Comparison of ENCODE assay signal across 16 mouse cellular contexts in the genomic region with DNA sequence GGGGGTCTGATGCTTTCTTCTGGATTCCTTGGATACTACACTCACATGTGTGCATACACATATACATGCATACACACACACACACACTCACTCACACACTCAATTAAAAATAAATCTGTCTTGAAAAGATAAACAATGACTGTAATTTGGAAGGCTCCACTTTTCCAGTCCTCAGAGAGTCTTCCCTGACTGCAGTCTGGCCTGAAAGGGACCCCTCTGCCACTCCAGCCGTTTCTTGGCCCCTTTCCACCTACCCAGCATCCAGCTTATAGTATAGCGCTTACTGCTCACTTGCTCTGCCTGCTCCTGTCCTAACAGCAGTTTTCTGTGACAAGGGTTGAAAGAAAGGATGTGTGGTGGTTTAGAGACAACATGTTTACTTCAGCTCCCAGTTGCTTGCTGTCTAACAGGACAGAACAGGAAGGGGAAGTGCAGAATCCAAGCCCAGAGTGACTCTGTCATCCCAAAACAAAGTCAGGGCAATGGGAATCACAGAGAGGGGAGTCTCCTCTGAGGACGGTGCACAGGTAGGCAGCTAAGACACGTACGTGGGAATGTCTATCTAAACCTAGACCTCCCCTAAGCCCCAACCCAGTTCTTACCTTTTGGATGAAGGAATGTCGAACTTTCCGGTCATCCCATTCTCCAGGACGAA. TPM values are rescaled to one million over a fixed set of nuclear protein-coding genes. Genes with fewer than 3 reads are reported as not detected.
A peak's percentile ranks its signal among the peaks of the same experiment; 100 is the strongest.
DNase-seq lines count a peak whose midpoint lies in the region; ATAC-seq and TF ChIP-seq lines count a peak whose summit lies in the region.
"Had no signal": no experiment of that assay in that cellular context is flagged by ENCODE, and none has a peak within 500 bp of the region (broad histone marks: within the 10 kb centered on the region; RNA-seq: fewer than 3 reads in every experiment).

No protein-coding gene starts in this region.

- DNase-seq in cerebellum, adult 9-10 months = peak; percentile 19
- no peak for DNase-seq in cerebellum, adult 11 months
- DNase-seq in heart, postnatal 36 days = no peak
- DNase-seq in left cerebral cortex, adult 2 months (ENCODE audit: extremely low spot score in 1 of 2, low spot score in 2 of 2) = no peak
- DNase-seq in left cerebral cortex, postnatal 10 days (ENCODE audit: extremely low spot score in 1 of 2, low spot score in 2 of 2) = no peak
- DNase-seq in thymus, postnatal 25 days = no peak
- DNase-seq: adrenal gland, adult 8-10 months; embryo, embryonic 11 days; retina, postnatal 1 day had no signal

- no peaks in the 10 kb centered on the region for H3K27me3 ChIP-seq in heart, embryonic 15.5 days
- H3K27me3 ChIP-seq: limb, embryonic 13.5 days; neural tube, embryonic 12.5 days had no signal

- intact Hi-C loops in heart, postnatal 36 days (cut with DNase I) = loop anchor here (2.0 kb wide), 1 partner anchor 13 kb away; no protein-coding TSS in a partner anchor
- intact Hi-C loops in left cerebral cortex, adult 2 months (cut with DNase I) = no loop called here
- intact Hi-C loops in left cerebral cortex, postnatal 10 days (cut with DNase I) = no loop called here

- 74% methylated on average over 8 of the region's 8 CpGs for WGBS in heart, embryonic 15.5 days

- H3K36me3 ChIP-seq in heart, embryonic 15.5 days = peaks cover 31% of the 10 kb centered on the region; the same call in 1 of the 2 replicates

- TF ChIP-seq CTCF in left cerebral cortex, adult 2 months (IDR thresholded peaks at IDR 0.05) = no peak
- no peak for TF ChIP-seq CTCF in cortical plate, adult 2 months (IDR thresholded peaks at IDR 0.05; ENCODE audit: extremely low read depth, insufficient read depth, low read length)

- H3K9ac ChIP-seq in heart, embryonic 15.5 days = no peak overlapping the region
- H3K9ac ChIP-seq: limb, embryonic 13.5 days; neural tube, embryonic 12.5 days had no signal

- no peaks in the 10 kb centered on the region for H3K9me3 ChIP-seq in heart, embryonic 15.5 days (replicated peaks)
- H3K9me3 ChIP-seq: limb, embryonic 13.5 days; neural tube, embryonic 12.5 days had no signal

- no peak for TF ChIP-seq POLR2A in cortical plate, adult 2 months (IDR thresholded peaks at IDR 0.05; ENCODE audit: extremely low read depth, insufficient read depth, low read length)

- H3K4me3 ChIP-seq in heart, embryonic 15.5 days = no peak overlapping the region
- no peak overlapping the region for H3K4me3 ChIP-seq in left cerebral cortex, adult 2 months
- no peak overlapping the region for H3K4me3 ChIP-seq in cortical plate, adult 2 months (ENCODE audit: insufficient read depth, low read length)
- H3K4me3 ChIP-seq: limb, embryonic 13.5 days; neural tube, embryonic 12.5 days had no signal

- no peak for ATAC-seq in heart, embryonic 15.5 days (replicated peaks; ENCODE audit: insufficient number of reproducible peaks, insufficient read depth, low FRiP score, low read depth)
- ATAC-seq: hindbrain, embryonic 16.5 days had no signal

- H3K4me2 ChIP-seq in heart, embryonic 15.5 days = no peak overlapping the region
- H3K4me2 ChIP-seq: limb, embryonic 13.5 days; midbrain, embryonic 11.5 days; neural tube, embryonic 12.5 days had no signal

- peaks cover 95% of the 10 kb centered on the region for H3K4me1 ChIP-seq in heart, embryonic 15.5 days (replicated peaks)
- H3K4me1 ChIP-seq in cortical plate, adult 2 months (ENCODE audit: control insufficient read depth, insufficient read depth, low read length) = peaks cover 21% of the 10 kb centered on the region

- peak overlapping the region; percentile 99 for H3K27ac ChIP-seq in heart, embryonic 15.5 days
- peak overlapping the region; percentile 63 for H3K27ac ChIP-seq in left cerebral cortex, adult 2 months
- peak overlapping the region; percentile 1; the same call in 1 of the 2 replicates for H3K27ac ChIP-seq in cortical plate, adult 2 months (ENCODE audit: insufficient read depth, low read length)
- H3K27ac ChIP-seq: limb, embryonic 13.5 days; neural tube, embryonic 12.5 days had no signal

RNA-seq across cellular contexts. Expression of a gene that starts 8.7 kb away (rescaled TPM):
- 276 and 288 TPM in 2 replicates for polyA plus RNA-seq in heart, embryonic 15.5 days (2015; fragmentation: Nextera tagmentation; extraction: Ambion mirVana)
- 100 to 1,000 TPM; 145 to 159 TPM for total RNA-seq in heart, postnatal 36 days (2021)
- total RNA-seq in left cerebral cortex, adult 2 months (2021) = 100 to 1,000 TPM; 155 to 164 TPM
- total RNA-seq in left cerebral cortex, postnatal 10 days (2021) = 100 to 1,000 TPM; 109 to 124 TPM
- 127 and 138 TPM in 2 replicates for polyA plus RNA-seq in cortical plate, adult 2 months (2012; rRNA removed)

RNA-seq across cellular contexts. Expression of a gene that starts 8.9 kb away (rescaled TPM):
- 168 and 209 TPM in 2 replicates for polyA plus RNA-seq in heart, embryonic 15.5 days (2015; fragmentation: Nextera tagmentation; extraction: Ambion mirVana)
- total RNA-seq in heart, postnatal 36 days (2021) = 100 to 1,000 TPM; 102 to 104 TPM
- total RNA-seq in left cerebral cortex, adult 2 months (2021) = 100 to 1,000 TPM; 140 to 143 TPM
- 100 to 1,000 TPM; 131 to 139 TPM for total RNA-seq in left cerebral cortex, postnatal 10 days (2021)
- 172 and 173 TPM in 2 replicates for polyA plus RNA-seq in cortical plate, adult 2 months (2012; rRNA removed)

RNA-seq across cellular contexts. Expression of a gene that starts 12.0 kb away (rescaled TPM):
- 44.9 and 48.1 TPM in 2 replicates for polyA plus RNA-seq in heart, embryonic 15.5 days (2015; fragmentation: Nextera tagmentation; extraction: Ambion mirVana)
- total RNA-seq in heart, postnatal 36 days (2021) = 10 to 100 TPM; 45.8 to 50.5 TPM
- 10 to 100 TPM; 19.4 to 22.0 TPM for total RNA-seq in left cerebral cortex, adult 2 months (2021)
- total RNA-seq in left cerebral cortex, postnatal 10 days (2021) = 10 to 100 TPM; 10.4 to 11.2 TPM
- 35.5 and 46.0 TPM in 2 replicates for polyA plus RNA-seq in cortical plate, adult 2 months (2012; rRNA removed)

RNA-seq across cellular contexts. Expression of a gene that starts 15.1 kb away (rescaled TPM):
- 0.13 and 0.34 TPM in 2 replicates for polyA plus RNA-seq in heart, embryonic 15.5 days (2015; fragmentation: Nextera tagmentation; extraction: Ambion mirVana)
- total RNA-seq in heart, postnatal 36 days (2021) = not detected
- not detected for total RNA-seq in left cerebral cortex, adult 2 months (2021)
- not detected for total RNA-seq in left cerebral cortex, postnatal 10 days (2021)
- polyA plus RNA-seq in cortical plate, adult 2 months (2012; rRNA removed) = not detected in 2 replicates
- total RNA-seq: adrenal gland, adult 8-10 months; layer of hippocampus, postnatal 14 days had no signal
- polyA plus RNA-seq: hindbrain, embryonic 16.5 days; midbrain, embryonic 11.5 days; neural tube, embryonic 12.5 days had no signal

RNA-seq across cellular contexts. Expression of a gene that starts 57.5 kb away (rescaled TPM):
- polyA plus RNA-seq in heart, embryonic 15.5 days (2015; fragmentation: Nextera tagmentation; extraction: Ambion mirVana) = 406 and 413 TPM in 2 replicates
- total RNA-seq in heart, postnatal 36 days (2021) = 100 to 1,000 TPM; 135 to 140 TPM
- 100 to 1,000 TPM; 249 to 278 TPM for total RNA-seq in left cerebral cortex, adult 2 months (2021)
- total RNA-seq in left cerebral cortex, postnatal 10 days (2021) = 100 to 1,000 TPM; 316 to 324 TPM
- 232 and 248 TPM in 2 replicates for polyA plus RNA-seq in cortical plate, adult 2 months (2012; rRNA removed)

Comparison
In these comparisons a context has a peak if more than half of its experiments do, and no peak if none do; other contexts are left out.
1. H3K27ac ChIP-seq: peak in every context shown above with its lines; median percentile 99 in heart, embryonic 15.5 days; 63 in left cerebral cortex, adult 2 months; 1 in cortical plate, adult 2 months.